Mouse (Mus musculus) CD4-positive helper T cell, adult 2 months (primary cell): ENCODE measurements around the gene Olfr1259.
A peak's percentile ranks its signal among the peaks of the same experiment; 100 is the strongest.
"Not testable (repeated sequence)": the region's sequence is repeated elsewhere in the genome, so short reads cannot be mapped to it uniquely, and the experiment has no call there.

ENCODE experiments used
- DNase-seq: peaks from one replicate; pipeline ENCODE4 v3.0.0-alpha.2; 2012; ENCODE audit warnings: low read depth, missing footprints, low spot score

The Olfr1259 gene

GRCm38 (mm10) chr2:89948564-89948963 lies at the start of gene Olfr1259:
Gene Olfr1259 (minus strand): TSS chr2:89948664.
- DNase-seq: no peak

GRCm38 (mm10) chr2:89990921-89991320 lies 42.5 kb upstream of the Olfr1259 start, which contains the start of gene Olfr1261:
Gene Olfr1261 (plus strand): TSS chr2:89991221.
- DNase-seq: no peak

- DNase-seq: no peak
Measured at GRCm38 (mm10) chr2:89977709-89978108, 29.2 kb upstream of the Olfr1259 start.

GRCm38 (mm10) chr2:89974184-89974583 lies 25.7 kb upstream of the Olfr1259 start, which contains the start of gene Olfr1260:
Gene Olfr1260 (plus strand): TSS chr2:89974340.
- DNase-seq: no peak

- DNase-seq: peak; percentile 2
Measured at GRCm38 (mm10) chr2:89927009-89927408, 21.5 kb downstream of the Olfr1259 start, which contains the start of gene Olfr1258. Gene Olfr1258 (plus strand): TSS chr2:89927309.

GRCm38 (mm10) chr2:89912616-89913015 lies 35.8 kb downstream of the Olfr1259 start:
- DNase-seq: not testable (repeated sequence)
